Mouse (Mus musculus): Measurements from ENCODE around the gene Fam69a.

DNA sequence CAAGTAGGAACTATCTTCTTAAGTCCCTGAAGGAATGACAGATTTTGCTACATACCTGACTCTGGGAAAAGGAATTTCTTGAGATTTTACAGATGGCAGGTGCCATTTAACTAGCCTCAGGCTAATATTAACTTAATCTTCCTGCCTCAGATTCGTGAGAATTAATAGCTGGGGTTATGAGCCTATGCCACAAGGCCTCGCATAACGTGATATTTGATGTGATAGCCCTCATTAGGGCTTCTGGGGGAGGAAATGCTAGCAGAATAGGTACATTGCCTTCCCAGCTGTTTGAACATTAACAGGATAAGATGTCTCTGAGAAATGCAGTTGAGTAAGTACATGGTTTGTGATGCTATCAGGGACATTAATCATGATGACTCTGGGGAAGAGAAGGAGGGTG, 34.5 kb upstream of the Fam69a start:
- TF ChIP-seq POLR2A (IDR thresholded peaks at IDR 0.05; ENCODE audit: insufficient read depth, low read depth, low read length): no peak
- TF ChIP-seq CTCF (IDR thresholded peaks at IDR 0.05): no peak
- TF ChIP-seq EP300 (IDR thresholded peaks at IDR 0.05; ENCODE audit: insufficient read depth, low read depth, low read length): no peak

Data from heart, adult 2 months (tissue).